Mouse (Mus musculus) left cerebral cortex, postnatal 14 days (tissue): Measurements from ENCODE around the gene Zmiz1. TPM values are rescaled to one million over a fixed set of nuclear protein-coding genes. Genes with fewer than 3 reads are reported as not detected.
A peak's percentile ranks its signal among the peaks of the same experiment; 100 is the strongest.

ENCODE experiments used
- DNase-seq, 2 experiments: peaks; one replicate each; pipeline ENCODE4 v3.0.0; 2021 to 2022; ENCODE audit warnings: low spot score in 2 of 2, mixed read lengths in 1 of 2
- intact Hi-C: fragments of 180-260 bp; cut with DNase I; formaldehyde crosslinking; loops from one replicate; pipeline ENCODE4 v1.15.1; 2025
- total RNA-seq, 2 experiments: library from RNA; stranded (reverse); gene quantifications; 2 replicates each; pipeline ENCODE4 v1.2.3; 2021

Gene Zmiz1
- total RNA-seq, 2 experiments from 2014 or later: 86.2 to 98.9 TPM

- intact Hi-C loops: loop anchor here (2.0 to 5.0 kb wide), 3 partner anchors 107 to 1065 kb away; partner anchors contain the start of gene Zmiz1
- peak; percentile 89 to 91 for DNase-seq
Observed at GRCm38 (mm10) chr14:25565344-25566088, 106.5 kb downstream of the Zmiz1 start.

- intact Hi-C loops: loop anchor here (5.0 kb wide), 1 partner anchor 450 kb away; no protein-coding TSS in a partner anchor
- peak; percentile 73 to 76 for DNase-seq
Observed at GRCm38 (mm10) chr14:25567245-25567644, 108.3 kb downstream of the Zmiz1 start.

GRCm38 (mm10) chr14:25567837-25568236 is 108.9 kb downstream of the Zmiz1 start:
- intact Hi-C loops: loop anchor here (5.0 kb wide), 1 partner anchor 451 kb away; no protein-coding TSS in a partner anchor
- DNase-seq: no peak

- no peak for DNase-seq
- intact Hi-C loops: no loop called here
Observed at GRCm38 (mm10) chr14:25574047-25574870, 115.3 kb downstream of the Zmiz1 start.

- intact Hi-C loops: no loop called here
- DNase-seq: no peak
Observed at GRCm38 (mm10) chr14:25576642-25577041, 117.7 kb downstream of the Zmiz1 start.

- intact Hi-C loops: no loop called here
- no peak for DNase-seq
Observed at GRCm38 (mm10) chr14:25577431-25577830, 118.4 kb downstream of the Zmiz1 start.

GRCm38 (mm10) chr14:25579597-25579996 is 120.6 kb downstream of the Zmiz1 start:
- intact Hi-C loops: no loop called here
- DNase-seq: no peak

- DNase-seq: no peak
- intact Hi-C loops: no loop called here
Observed at GRCm38 (mm10) chr14:25580397-25580796, 121.4 kb downstream of the Zmiz1 start.

- DNase-seq: no peak
- intact Hi-C loops: no loop called here
Observed at GRCm38 (mm10) chr14:25582603-25583002, 123.6 kb downstream of the Zmiz1 start.

- DNase-seq: no peak
- intact Hi-C loops: no loop called here
Observed at GRCm38 (mm10) chr14:25583899-25584298, 124.9 kb downstream of the Zmiz1 start.

- DNase-seq: peak; percentile 71 to 72
- intact Hi-C loops: no loop called here
Observed at GRCm38 (mm10) chr14:25585545-25586301, 126.7 kb downstream of the Zmiz1 start.

GRCm38 (mm10) chr14:25586846-25587486 is 128.0 kb downstream of the Zmiz1 start:
- intact Hi-C loops: no loop called here
- no peak for DNase-seq

GRCm38 (mm10) chr14:25587487-25588001 is 128.6 kb downstream of the Zmiz1 start:
- intact Hi-C loops: no loop called here
- peak; percentile 41 to 54 for DNase-seq

GRCm38 (mm10) chr14:25588156-25588555 is 129.2 kb downstream of the Zmiz1 start:
- intact Hi-C loops: no loop called here
- no peak for DNase-seq

- DNase-seq: no peak
- intact Hi-C loops: no loop called here
Observed at GRCm38 (mm10) chr14:25588946-25589937, 130.3 kb downstream of the Zmiz1 start.

GRCm38 (mm10) chr14:25591000-25591399 is 132.0 kb downstream of the Zmiz1 start:
- DNase-seq: no peak
- intact Hi-C loops: no loop called here

- DNase-seq: no peak
- intact Hi-C loops: no loop called here
Observed at GRCm38 (mm10) chr14:25591426-25591825, 132.4 kb downstream of the Zmiz1 start.

- intact Hi-C loops: no loop called here
- no peak for DNase-seq
Observed at GRCm38 (mm10) chr14:25592522-25592921, 133.5 kb downstream of the Zmiz1 start.
